Mouse (Mus musculus) midbrain, embryonic 11.5 days (tissue): ENCODE results near the gene Slc20a1. TPM values are rescaled to one million over a fixed set of nuclear protein-coding genes. Genes with fewer than 3 reads are reported as not detected.
A peak's percentile ranks its signal among the peaks of the same experiment; 100 is the strongest.

ENCODE experiments used
- ATAC-seq: fragments of 200-750 bp; cut with Nextera tagmentation; 2 replicates; pipeline ENCODE4 v1.8.0; 2017; ENCODE audit warnings: moderate TSS enrichment, moderate library complexity; ENCODE audit not compliant: low FRiP score
- DNase-seq: peaks from one replicate; pipeline ENCODE4 v3.0.0; 2015; ENCODE audit warnings: low spot score; ENCODE audit errors: missing footprints
- H3K27ac ChIP-seq: fragments of 300-500 bp; sonication (generic); 2 replicates; pipeline ENCODE4 v1.5.1; 2014; ENCODE audit warnings: low read depth, low read length
- H3K27me3 ChIP-seq: fragments of 300-500 bp; sonication (generic); 2 replicates; pipeline ENCODE4 v1.6.1; 2014; ENCODE audit warnings: mild to moderate bottlenecking, low read length, moderate library complexity, mixed read lengths; ENCODE audit not compliant: control insufficient read depth, insufficient read depth
- H3K36me3 ChIP-seq: fragments of 300-500 bp; sonication (generic); 2 replicates; pipeline ENCODE4 v1.6.1; 2014; ENCODE audit warnings: mild to moderate bottlenecking, low read length, moderate library complexity, mixed read lengths; ENCODE audit not compliant: control insufficient read depth, insufficient read depth
- H3K4me1 ChIP-seq: fragments of 300-500 bp; sonication (generic); 2 replicates; pipeline ENCODE4 v1.6.1; 2014; ENCODE audit warnings: low read length; ENCODE audit not compliant: control insufficient read depth, insufficient read depth
- H3K4me2 ChIP-seq: fragments of 300-500 bp; sonication (generic); 2 replicates; pipeline ENCODE4 v1.6.1; 2014; ENCODE audit warnings: mild to moderate bottlenecking, moderate library complexity
- H3K4me3 ChIP-seq: fragments of 300-500 bp; sonication (generic); 2 replicates; pipeline ENCODE4 v1.5.1; 2014; ENCODE audit warnings: low read depth, low read length
- H3K9ac ChIP-seq: fragments of 300-500 bp; sonication (generic); 2 replicates; pipeline ENCODE4 v1.6.1; 2014; ENCODE audit warnings: low read length
- H3K9me3 ChIP-seq: fragments of 300-500 bp; sonication (generic); 2 replicates; pipeline ENCODE4 v1.6.1; 2016; ENCODE audit warnings: low read length; ENCODE audit not compliant: control insufficient read depth
- WGBS: fragments of 180-500 bp; shearing (Covaris S2); extraction: QIAGEN DNeasy Blood & Tissue Kit; methylation state at CpG from one replicate; pipeline ENCODE4 v1.1.7; 2014; 5-methylcytosine and 5-hydroxymethylcytosine counted together
- polyA plus RNA-seq: library from polyadenylated mRNA; unstranded; fragments of >200 nt; fragmentation: Nextera tagmentation; extraction: Ambion mirVana; gene quantifications from 2 replicates; pipeline ENCODE4 v1.2.1, GENCODE M21; 2014

Gene Slc20a1
- 53.3 and 62.5 TPM in 2 replicates for polyA plus RNA-seq

GRCm38 (mm10) chr2:129198436-129199327, at the start of gene Slc20a1:
Slc20a1 (plus strand) TSS chr2:129198764.
- H3K27me3 ChIP-seq = no peaks in the 10 kb centered on the region
- H3K36me3 ChIP-seq = peaks cover 4% of the 10 kb centered on the region; the same call in 1 of the 2 replicates
- peak within 1 kb of the TSS; percentile 82 for H3K27ac ChIP-seq
- peak; percentile 99 for DNase-seq
- peak within 1 kb of the TSS; percentile 97 for H3K9ac ChIP-seq
- H3K9me3 ChIP-seq = no peaks in the 10 kb centered on the region
- ATAC-seq = peak; percentile 99
- peak within 1 kb of the TSS; percentile 95 for H3K4me2 ChIP-seq
- under 1% methylated on average over 90 of the region's 96 CpGs for WGBS
- H3K4me1 ChIP-seq = peaks cover 10% of the 10 kb centered on the region
- peak within 1 kb of the TSS; percentile 87 for H3K4me3 ChIP-seq

GRCm38 (mm10) chr2:129148836-129149235, 49.7 kb upstream of the Slc20a1 start:
- Histone ChIP-seq H3K4me2 (no peak overlapping the region), H3K27ac (no peak overlapping the region), H3K4me1 (no peaks in the 10 kb centered on the region), H3K4me3 (no peak overlapping the region), H3K9me3 (no peaks in the 10 kb centered on the region), H3K9ac (no peak overlapping the region), H3K27me3 (no peaks in the 10 kb centered on the region), H3K36me3 (no peaks in the 10 kb centered on the region)
- 42% methylated on average over 2 of the region's 2 CpGs for WGBS
- DNase-seq = no peak
- ATAC-seq = no peak

- DNase-seq = no peak
- Histone ChIP-seq H3K4me3 (no peak overlapping the region), H3K9me3 (no peaks in the 10 kb centered on the region), H3K4me1 (no peaks in the 10 kb centered on the region), H3K9ac (no peak overlapping the region), H3K27me3 (no peaks in the 10 kb centered on the region), H3K27ac (no peak overlapping the region), H3K4me2 (no peak overlapping the region), H3K36me3 (no peaks in the 10 kb centered on the region)
- no peak for ATAC-seq
- 84% methylated on average over 5 of the region's 5 CpGs for whole genome bisulfite sequencing
Observed at GRCm38 (mm10) chr2:129150386-129150785, 48.2 kb upstream of the Slc20a1 start.

- no peak overlapping the region for H3K4me2 ChIP-seq
- no peaks in the 10 kb centered on the region for H3K27me3 ChIP-seq
- no peak overlapping the region for H3K4me3 ChIP-seq
- H3K4me1 ChIP-seq = no peaks in the 10 kb centered on the region
- H3K27ac ChIP-seq = no peak overlapping the region
- DNase-seq = no peak
- H3K9me3 ChIP-seq = no peaks in the 10 kb centered on the region
- H3K36me3 ChIP-seq = no peaks in the 10 kb centered on the region
- no peak for ATAC-seq
- no peak overlapping the region for H3K9ac ChIP-seq
- WGBS = 95% methylated on average over 9 of the region's 9 CpGs
Observed at GRCm38 (mm10) chr2:129151111-129151510, 47.5 kb upstream of the Slc20a1 start.

GRCm38 (mm10) chr2:129152751-129153150, 45.8 kb upstream of the Slc20a1 start:
- no peaks in the 10 kb centered on the region for H3K36me3 ChIP-seq

GRCm38 (mm10) chr2:129164815-129165214, 33.7 kb upstream of the Slc20a1 start:
- DNase-seq (no peak), ATAC-seq (no peak)
- 81% methylated on average over 5 of the region's 5 CpGs for WGBS
- Histone ChIP-seq H3K27me3 (no peaks in the 10 kb centered on the region), H3K9ac (no peak overlapping the region), H3K4me2 (no peak overlapping the region), H3K27ac (no peak overlapping the region), H3K4me3 (no peak overlapping the region), H3K9me3 (no peaks in the 10 kb centered on the region), H3K36me3 (no peaks in the 10 kb centered on the region), H3K4me1 (no peaks in the 10 kb centered on the region)

More at GRCm38 (mm10) chr2:129152751-129153150, 45.8 kb upstream of the Slc20a1 start:
- H3K9me3 ChIP-seq = no peaks in the 10 kb centered on the region
- H3K9ac ChIP-seq = no peak overlapping the region
- ATAC-seq = no peak
- no peaks in the 10 kb centered on the region for H3K27me3 ChIP-seq
- WGBS = 85% methylated on average over 1 of the region's 1 CpGs
- H3K4me1 ChIP-seq = no peaks in the 10 kb centered on the region
- H3K4me2 ChIP-seq = no peak overlapping the region
- no peak overlapping the region for H3K27ac ChIP-seq
- peak; percentile 33 for DNase-seq
- no peak overlapping the region for H3K4me3 ChIP-seq

- no peaks in the 10 kb centered on the region for H3K9me3 ChIP-seq
- H3K4me2 ChIP-seq = no peak overlapping the region
- H3K4me1 ChIP-seq = no peaks in the 10 kb centered on the region
- 73% methylated on average over 10 of the region's 10 CpGs for WGBS
- no peaks in the 10 kb centered on the region for H3K27me3 ChIP-seq
- no peak for DNase-seq
- H3K4me3 ChIP-seq = no peak overlapping the region
- no peaks in the 10 kb centered on the region for H3K36me3 ChIP-seq
- H3K9ac ChIP-seq = no peak overlapping the region
- no peak for ATAC-seq
- H3K27ac ChIP-seq = no peak overlapping the region
Observed at GRCm38 (mm10) chr2:129166466-129167463, 31.8 kb upstream of the Slc20a1 start.

GRCm38 (mm10) chr2:129173386-129173785, 25.2 kb upstream of the Slc20a1 start:
- Histone ChIP-seq H3K4me1 (no peaks in the 10 kb centered on the region), H3K9me3 (no peaks in the 10 kb centered on the region), H3K4me3 (no peak overlapping the region), H3K9ac (no peak overlapping the region), H3K4me2 (no peak overlapping the region), H3K36me3 (no peaks in the 10 kb centered on the region), H3K27ac (no peak overlapping the region), H3K27me3 (no peaks in the 10 kb centered on the region)
- ATAC-seq (no peak), DNase-seq (no peak)
- WGBS = 55% methylated on average over 10 of the region's 10 CpGs
